Mouse (Mus musculus) monocyte, adult 5-6 weeks (primary cell): ENCODE measurements around the gene Dnase1l3. TPM values are rescaled to one million over a fixed set of nuclear protein-coding genes. Genes with fewer than 3 reads are reported as not detected.

Source experiments
- total RNA-seq: library from RNA; stranded (forward); fragments of 200-1000, 200-491, 200-594 nt; gene quantifications from 3 replicates; pipeline ENCODE4 v1.2.3, GENCODE M21; 2017

Dnase1l3 gene
- total RNA-seq, 1 experiment from 2014 or later: 4.0 TPM

Other genes with a start within 250 kb of the Dnase1l3 start
- not detected in 3 replicates for gene Gm26661, start 203.0 kb downstream of the Dnase1l3 start, total RNA-seq
- gene Flnb, start 176.6 kb downstream of the Dnase1l3 start, total RNA-seq: 8.0 to 12.0 TPM (median 8.2 TPM) in 3 replicates
- gene Gm45521, start 37.3 kb downstream of the Dnase1l3 start, total RNA-seq: not detected in 3 replicates
- 0.64 to 1.9 TPM (median 0.78 TPM) in 3 replicates for gene Abhd6, start 8.3 kb upstream of the Dnase1l3 start, total RNA-seq
- gene Rpp14, start 85.8 kb upstream of the Dnase1l3 start, total RNA-seq: 12.5 to 30.2 TPM (median 29.2 TPM) in 3 replicates
- 39.4 to 49.1 TPM (median 39.6 TPM) in 3 replicates for gene Pxk, start 103.6 kb upstream of the Dnase1l3 start, total RNA-seq
- 102 to 144 TPM (median 122 TPM) in 3 replicates for gene Pdhb, start 178.5 kb upstream of the Dnase1l3 start, total RNA-seq
- gene Kctd6, start 219.6 kb upstream of the Dnase1l3 start, total RNA-seq: 4.7 to 13.6 TPM (median 13.4 TPM) in 3 replicates